Mouse (Mus musculus): Measurements from ENCODE around the gene Hist1h4k. TPM values are rescaled to one million over a fixed set of nuclear protein-coding genes. Genes with fewer than 3 reads are reported as not detected.
A peak's percentile ranks its signal among the peaks of the same experiment; 100 is the strongest.
"Not testable (repeated sequence)": the region's sequence is repeated elsewhere in the genome, so short reads cannot be mapped to it uniquely, and the experiment has no call there.

Gene Hist1h4k
- 100 to 1,000 TPM; 294 to 349 (median 343) TPM for total RNA-seq (2022)

DNA sequence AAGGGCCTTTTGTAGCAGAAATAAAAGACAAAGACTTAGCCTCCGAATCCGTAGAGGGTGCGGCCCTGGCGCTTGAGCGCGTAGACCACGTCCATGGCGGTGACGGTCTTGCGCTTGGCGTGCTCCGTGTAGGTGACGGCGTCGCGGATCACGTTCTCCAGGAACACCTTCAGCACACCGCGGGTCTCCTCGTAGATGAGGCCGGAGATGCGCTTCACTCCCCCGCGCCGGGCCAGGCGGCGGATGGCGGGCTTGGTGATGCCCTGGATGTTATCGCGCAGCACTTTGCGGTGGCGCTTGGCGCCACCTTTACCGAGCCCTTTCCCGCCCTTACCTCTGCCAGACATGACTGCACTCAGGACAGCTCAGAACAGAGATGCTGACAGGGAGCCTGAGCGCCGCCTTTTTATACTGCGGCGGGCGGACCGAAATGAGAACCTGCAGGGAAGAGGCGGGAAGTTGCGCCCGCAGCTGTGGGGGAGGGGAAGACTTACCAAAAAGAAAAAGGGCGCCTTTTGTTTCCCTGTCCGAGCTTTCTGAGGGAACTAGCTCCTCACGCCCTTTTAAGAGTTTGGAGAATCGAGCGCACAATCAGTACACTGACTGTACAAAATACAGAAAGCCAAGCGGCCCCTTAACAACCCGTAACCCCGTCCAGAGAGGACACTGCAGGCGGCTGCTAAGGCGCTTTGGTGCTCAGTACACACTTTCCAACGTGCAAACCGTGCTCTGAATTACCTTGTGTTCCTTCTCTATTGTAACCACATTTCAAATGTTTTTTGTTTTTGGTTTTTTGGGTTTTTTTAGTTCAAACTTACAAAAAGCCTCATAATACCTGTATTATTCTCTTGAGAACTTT is at the start of gene Hist1h4k:
Hist1h4k (minus strand) TSS at position 347 of the 859 bp plus-strand sequence.
- DNase-seq (ENCODE audit: low spot score in 2 of 2) = peak; percentile 90 to 95

DNA sequence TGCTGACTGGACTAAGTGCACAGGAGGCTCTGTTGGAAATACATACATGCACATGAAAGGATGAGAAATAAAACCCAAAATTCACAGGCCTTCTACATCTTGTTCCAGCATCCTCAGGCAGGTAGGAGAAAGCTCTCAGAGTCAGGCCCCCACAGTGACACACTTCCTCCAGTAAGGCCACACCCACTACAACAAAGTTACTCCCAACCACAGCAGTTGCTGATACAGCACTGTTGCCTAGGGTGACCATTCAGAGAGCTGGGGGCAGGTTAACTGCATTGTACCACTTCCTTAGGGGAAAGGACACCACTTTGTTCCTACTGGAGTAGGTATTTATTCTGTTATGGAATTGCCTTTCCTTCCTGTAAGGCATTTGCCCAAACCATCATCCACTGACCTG is 46.9 kb upstream of the Hist1h4k start:
- not testable (repeated sequence) for DNase-seq (ENCODE audit: low spot score in 2 of 2)

DNA sequence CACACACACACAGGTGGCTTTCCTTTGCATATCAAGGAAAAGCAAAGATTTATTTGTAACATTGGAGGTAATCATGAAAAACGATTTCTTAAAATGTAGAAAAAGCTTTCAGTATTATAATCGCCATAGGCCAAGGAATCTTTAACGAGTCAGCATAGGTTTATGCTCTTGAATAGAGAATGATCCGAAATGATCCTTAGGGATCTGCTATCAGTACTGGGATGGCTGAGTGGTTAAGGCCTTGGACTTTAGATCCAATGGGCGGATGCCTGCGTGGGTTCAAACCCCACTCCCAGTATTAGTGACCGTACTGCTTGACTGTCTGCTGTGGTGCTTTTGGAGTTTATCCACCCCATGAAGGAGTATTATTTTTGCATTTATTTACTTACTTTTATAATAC is 45.3 kb upstream of the Hist1h4k start:
- DNase-seq (ENCODE audit: low spot score in 2 of 2) = no peak

DNA sequence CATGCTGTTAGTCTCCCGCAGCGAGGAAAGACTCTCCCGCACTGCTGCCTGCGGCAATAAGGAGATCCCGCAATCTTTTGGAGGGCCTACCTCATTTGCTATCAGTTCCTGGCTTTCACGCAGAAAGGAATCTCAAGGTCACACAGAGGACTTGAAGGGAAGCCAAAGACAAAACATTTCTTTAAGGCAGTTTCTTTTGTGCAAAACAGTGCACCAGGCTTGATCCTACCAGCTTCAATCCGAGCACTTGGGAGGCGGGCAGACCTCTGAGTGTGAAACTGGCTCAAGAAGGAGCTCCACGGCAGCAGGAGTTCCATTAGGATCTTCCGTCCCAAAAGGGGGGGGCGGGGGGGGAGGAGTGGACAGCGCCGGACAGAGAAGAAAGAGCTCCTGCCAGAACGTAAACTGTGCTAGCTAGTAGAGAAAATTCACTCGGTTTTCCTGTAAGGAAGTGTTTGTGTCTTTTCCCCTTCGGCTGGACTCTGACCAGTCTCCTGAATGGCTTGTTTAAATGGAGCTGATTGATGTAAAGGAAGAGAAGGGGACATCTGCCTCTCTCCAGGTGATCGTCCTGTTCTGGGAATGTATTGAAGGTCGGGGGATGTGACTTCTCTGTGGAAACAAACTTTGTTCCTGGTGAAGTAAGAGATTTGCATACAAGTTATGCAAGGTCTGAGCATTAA is 40.4 kb upstream of the Hist1h4k start:
- DNase-seq (ENCODE audit: low spot score in 2 of 2) = no peak

DNA sequence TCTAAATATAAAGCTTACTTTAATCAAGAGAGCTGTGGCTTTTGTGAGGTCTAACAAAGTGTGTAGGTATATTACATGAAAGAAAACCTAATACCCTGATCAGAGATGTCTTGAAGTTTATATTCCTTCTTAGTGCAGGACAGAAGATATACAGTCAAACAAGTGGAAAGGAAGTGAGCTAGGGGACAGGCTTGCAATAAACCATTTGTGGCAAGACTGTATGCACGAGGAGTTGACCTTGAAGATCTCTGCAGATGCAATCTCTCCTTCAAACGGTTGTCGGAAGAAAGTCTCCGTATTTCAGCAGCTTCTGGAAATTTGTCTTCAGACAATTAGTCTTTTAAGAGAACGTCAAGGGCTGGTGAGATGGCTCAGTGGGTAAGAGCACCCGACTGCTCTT is 39.6 kb upstream of the Hist1h4k start:
- no peak for DNase-seq (ENCODE audit: low spot score in 2 of 2)

DNA sequence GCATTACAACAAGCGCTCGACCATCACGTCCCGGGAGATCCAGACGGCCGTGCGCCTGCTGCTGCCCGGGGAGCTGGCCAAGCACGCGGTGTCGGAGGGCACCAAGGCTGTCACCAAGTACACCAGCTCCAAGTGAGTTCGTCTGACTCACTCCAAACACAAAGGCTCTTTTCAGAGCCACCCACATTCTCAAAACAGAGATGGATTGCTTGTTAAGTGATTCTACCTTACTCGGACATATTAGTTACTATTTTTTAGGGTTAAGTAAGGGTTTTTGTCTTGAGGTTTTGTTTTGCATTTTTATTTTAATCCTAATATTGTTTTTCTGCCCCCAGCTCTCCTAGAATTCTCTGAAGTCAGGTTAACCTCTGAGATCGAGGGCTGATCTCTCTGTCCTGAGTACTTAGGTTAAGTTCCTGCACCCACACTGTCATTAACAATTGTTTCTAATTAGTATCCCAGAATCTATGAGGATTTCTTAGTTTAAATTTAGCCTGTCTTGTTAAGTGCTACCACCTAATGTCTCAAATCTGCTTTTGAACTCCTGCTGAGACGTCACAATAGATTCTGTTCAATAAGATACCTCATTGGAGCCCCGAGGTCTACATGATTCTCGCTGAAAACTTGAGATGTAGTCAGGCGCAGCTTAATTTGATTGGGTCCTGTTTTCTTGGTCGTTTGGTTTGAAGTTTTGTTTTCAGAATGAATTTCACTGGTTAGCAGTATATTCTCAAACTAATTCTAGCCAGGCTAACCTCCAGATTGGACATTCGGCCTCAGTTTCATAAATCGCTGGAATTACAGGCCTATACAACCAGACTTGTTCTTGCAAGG is 37.7 kb upstream of the Hist1h4k start:
- DNase-seq (ENCODE audit: low spot score in 2 of 2) = no peak

DNA sequence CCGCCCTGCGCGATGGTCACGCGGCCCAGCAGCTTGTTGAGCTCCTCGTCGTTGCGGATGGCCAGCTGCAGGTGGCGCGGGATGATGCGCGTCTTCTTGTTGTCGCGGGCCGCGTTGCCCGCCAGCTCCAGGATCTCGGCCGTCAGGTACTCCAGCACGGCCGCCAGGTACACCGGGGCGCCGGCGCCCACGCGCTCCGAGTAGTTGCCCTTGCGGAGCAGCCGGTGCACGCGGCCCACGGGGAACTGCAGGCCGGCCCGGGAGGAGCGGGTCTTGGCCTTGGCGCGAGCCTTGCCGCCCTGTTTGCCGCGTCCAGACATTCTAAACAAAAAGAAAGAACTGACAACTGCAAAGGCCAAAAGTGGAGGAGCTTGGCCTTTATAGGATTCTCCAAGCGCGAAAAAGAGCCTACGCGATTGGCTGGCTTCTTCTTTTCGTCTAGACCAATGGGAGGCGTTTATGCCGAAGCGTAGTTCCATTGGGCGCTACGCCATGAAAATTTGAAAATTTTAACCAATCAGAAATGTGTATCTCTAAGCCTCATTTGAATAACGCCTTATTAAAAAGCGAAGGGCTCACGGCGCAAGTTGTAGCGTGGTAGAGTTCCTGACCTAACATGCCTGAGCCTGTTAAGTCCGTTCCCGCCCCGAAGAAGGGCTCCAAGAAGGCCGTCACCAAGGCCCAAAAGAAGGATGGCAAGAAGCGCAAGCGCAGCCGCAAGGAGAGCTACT is 36.8 kb upstream of the Hist1h4k start, which contains the start of the genes Hist1h2an and Hist1h2bp:
Hist1h2an (minus strand) TSS at position 320 of the 731 bp plus-strand sequence.
Hist1h2bp (plus strand) TSS at position 563 of the 731 bp plus-strand sequence.
- peak; percentile 72 to 91 for DNase-seq (ENCODE audit: low spot score in 2 of 2)

DNA sequence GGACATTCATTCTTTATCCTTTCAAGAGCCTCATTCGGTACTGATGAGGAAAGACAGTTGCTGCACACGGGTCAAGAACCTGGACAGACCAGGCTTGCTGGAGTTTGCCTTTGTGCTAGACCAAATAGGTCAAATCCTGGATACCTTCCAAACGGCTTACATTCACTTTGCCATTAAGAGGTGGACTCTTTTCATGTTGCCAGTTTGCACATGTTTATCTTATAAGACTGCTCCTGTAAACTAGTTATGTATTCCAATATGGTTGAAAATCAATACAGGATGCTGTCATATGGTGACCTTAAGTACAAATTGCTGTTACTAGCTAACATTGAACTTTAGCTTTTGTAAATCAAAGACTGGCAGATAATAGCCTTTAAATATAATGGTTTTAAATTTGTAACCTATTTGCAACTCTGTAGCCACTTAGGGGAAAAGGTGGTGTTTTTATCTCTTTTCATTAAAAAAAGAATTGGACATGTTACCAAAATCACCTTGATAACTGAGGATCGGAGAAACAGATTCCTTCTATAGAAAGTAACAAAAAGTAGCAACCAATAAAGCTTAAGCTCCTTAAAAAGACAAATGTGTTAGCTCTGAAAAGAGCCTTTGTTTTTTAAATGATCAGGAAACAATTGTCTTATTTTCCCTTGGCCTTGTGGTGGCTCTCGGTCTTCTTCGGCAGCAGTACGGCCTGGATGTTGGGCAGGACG is 36.0 kb upstream of the Hist1h4k start:
- no peak for DNase-seq (ENCODE audit: low spot score in 2 of 2)

DNA sequence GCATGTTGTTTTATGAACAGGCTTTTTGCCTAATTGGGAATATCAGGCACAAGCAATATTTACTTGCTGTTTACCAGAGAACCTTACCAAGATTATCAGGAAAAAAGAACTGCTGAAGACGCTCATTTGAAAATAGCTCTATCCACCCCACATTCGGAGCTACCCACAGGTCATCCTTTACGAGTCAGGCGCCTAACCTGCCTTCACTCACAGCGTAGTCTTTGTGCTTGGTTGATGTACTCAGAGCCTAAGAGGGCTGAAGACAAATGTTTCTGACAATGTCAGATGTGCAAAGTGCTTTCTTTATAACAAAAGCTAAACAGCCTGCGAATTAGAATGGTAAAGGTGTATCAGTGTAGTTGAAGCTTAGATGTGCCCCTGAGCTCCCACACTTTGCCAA is 34.0 kb upstream of the Hist1h4k start:
- DNase-seq (ENCODE audit: low spot score in 2 of 2) = no peak

DNA sequence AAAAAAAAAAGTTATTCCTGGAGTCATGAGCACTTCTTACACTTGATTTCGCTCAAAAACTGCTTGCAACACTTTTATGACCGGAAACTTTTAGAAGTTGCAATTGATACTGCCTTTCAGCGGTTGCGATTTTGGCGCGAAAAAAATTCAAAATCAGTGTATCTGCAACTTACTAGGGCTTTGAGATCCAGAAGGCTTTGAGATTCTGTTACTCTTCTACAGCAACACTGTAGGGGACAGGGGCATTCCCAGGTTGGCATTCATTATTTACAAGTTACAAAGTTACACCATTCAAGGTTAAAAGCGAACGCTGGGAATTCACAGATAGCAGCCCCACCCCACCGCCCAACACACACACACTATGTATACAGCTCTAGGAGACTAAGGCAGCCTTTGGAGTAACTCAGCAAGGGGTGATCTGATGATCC is 33.4 kb upstream of the Hist1h4k start:
- no peak for DNase-seq (ENCODE audit: low spot score in 2 of 2)

DNA sequence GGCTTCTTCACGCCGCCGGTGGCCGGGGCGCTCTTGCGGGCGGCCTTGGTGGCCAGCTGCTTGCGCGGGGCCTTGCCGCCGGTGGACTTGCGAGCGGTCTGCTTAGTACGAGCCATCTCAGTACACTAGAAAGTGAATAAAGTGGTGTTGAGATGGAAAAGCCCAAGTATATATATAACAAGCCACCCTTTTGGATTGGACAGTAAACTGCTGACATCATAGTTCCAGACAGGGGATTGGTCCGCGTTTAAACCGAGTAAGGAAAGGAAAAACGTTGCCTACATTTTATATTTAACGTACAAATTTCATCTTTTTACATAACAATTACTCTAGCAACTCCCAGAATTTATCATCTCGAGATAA is 32.9 kb upstream of the Hist1h4k start, which contains the start of gene Hist1h3i:
Hist1h3i (minus strand) TSS at position 116 of the 363 bp plus-strand sequence.
- peak; percentile 19 to 52 for DNase-seq (ENCODE audit: low spot score in 2 of 2)

DNA sequence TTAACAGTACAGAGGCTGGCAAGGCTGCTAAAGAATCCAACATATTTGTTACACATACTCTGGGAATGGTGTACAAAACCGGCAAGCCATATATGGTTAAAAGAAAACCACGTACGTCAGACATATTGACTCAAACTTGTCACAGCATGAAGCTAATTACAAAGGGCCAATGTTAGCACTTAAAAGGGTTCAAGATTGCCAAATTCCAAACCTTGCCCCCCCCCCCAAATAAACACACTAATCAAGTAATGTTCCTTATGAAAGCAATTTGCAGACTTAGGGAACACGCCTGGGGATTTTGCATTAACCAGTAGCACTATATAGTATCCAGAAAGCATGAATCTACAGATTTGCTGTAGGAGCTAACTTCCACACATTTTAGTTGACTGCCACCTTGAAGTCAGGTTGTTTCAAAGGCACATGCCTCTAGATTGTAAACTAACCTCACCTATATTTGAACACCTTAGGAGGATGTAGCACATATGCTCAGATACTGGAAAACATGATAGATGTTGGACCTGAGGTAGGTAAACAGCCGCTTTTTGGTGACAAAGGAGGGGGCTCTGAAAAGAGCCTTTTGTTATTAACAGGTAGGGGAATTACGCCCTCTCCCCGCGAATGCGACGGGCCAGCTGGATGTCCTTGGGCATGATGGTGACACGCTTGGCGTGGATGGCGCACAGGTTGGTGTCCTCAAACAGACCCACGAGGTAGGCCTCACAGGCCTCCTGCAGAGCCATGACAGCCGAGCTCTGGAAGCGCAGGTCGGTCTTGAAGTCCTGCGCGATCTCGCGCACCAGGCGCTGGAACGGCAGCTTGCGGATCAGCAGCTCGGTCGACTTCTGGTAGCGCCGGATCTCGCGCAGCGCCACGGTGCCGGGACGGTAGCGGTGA is 32.3 kb upstream of the Hist1h4k start:
- DNase-seq (ENCODE audit: low spot score in 2 of 2) = peak in 1 of 2 experiments; percentile 27

DNA sequence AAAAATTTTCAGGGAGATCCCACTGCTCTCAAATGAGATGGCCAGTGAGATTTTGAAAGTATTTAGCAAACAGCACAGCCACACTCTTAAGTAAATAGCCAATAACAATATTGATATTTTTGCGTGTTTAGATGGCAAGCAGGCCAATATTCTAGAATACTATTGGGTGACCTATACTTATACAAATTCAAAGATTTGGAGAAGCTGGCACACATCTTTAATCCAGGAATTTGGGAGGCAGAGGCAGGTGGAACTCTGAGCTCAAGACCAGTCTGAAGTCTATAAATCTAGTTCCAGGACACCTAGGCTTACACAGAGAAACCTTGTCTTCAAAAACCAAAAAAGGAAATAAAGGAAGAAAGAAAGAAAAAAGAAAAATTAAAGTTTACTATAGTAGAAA is 31.3 kb upstream of the Hist1h4k start:
- DNase-seq (ENCODE audit: low spot score in 2 of 2) = no peak

DNA sequence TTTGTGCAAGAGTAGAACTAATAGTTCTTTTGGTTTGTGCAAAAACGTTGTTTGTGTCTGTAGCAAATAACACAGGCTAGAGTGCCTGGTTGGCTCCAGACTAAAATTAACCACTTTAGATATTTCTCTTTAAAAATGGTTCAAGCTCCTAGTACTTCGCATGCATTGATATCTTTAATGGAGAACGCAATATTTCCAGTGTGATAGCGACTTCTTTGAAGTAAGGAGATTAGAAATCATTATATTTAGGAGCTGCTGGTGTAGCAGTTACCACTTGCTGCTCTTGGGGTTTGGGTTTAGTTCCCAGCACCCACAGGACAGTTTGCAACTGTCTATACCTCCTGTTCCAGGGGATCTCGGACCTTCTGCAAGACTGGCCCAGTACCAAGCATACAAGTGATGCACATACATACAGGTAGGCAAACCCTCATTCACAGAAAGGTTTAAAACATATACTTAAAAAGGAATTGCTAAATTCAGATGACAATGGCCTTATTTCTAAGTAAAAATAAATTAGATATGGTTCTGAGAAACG is 30.8 kb upstream of the Hist1h4k start:
- DNase-seq (ENCODE audit: low spot score in 2 of 2) = no peak

DNA sequence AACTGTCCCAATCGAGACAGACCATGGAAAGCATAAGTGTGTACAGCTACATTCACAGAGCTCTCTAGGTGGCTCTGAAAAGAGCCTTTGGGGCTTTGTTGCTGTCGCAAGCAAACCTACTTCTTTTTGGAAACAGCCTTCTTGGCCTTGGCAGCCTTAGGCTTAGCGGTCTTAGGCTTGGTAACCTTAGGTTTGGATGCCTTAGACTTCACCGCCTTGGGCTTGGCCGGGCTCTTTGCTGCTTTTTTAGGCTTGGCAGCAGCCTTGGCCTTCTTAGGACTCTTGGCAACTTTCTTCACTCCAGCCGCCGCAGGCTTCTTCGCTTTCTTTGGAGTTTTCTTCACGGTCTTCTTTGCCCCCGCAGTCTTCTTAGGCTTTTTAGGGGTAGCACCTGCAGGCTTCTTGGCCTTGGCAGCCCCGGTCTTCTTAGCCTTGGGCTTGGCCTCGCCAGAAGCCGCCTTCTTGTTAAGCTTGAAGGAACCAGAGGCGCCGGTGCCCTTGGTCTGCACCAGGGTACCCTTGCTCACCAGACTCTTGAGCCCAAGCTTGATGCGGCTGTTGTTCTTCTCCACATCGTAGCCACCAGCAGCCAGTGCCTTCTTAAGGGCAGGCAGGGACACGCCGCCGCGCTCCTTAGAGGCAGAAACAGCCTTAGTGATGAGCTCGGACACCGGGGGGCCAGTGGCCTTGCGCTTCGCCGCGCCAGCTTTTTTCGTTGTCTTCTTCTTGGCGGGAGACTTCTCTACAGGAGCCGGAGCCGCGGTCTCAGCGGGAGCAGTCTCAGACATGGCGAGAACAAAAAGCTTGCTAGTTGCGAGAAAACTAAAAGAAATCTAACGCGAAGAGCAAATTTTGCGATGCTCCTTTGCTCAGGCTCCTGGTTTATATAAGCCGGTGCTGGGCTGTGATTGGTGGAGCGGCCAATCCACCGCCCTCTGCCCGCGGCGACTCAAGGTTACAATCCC is 29.7 kb upstream of the Hist1h4k start, which contains the start of gene Hist1h1b:
Hist1h1b (minus strand) TSS at position 859 of the 965 bp plus-strand sequence.
- DNase-seq (ENCODE audit: low spot score in 2 of 2) = peak; percentile 30 to 32

DNA sequence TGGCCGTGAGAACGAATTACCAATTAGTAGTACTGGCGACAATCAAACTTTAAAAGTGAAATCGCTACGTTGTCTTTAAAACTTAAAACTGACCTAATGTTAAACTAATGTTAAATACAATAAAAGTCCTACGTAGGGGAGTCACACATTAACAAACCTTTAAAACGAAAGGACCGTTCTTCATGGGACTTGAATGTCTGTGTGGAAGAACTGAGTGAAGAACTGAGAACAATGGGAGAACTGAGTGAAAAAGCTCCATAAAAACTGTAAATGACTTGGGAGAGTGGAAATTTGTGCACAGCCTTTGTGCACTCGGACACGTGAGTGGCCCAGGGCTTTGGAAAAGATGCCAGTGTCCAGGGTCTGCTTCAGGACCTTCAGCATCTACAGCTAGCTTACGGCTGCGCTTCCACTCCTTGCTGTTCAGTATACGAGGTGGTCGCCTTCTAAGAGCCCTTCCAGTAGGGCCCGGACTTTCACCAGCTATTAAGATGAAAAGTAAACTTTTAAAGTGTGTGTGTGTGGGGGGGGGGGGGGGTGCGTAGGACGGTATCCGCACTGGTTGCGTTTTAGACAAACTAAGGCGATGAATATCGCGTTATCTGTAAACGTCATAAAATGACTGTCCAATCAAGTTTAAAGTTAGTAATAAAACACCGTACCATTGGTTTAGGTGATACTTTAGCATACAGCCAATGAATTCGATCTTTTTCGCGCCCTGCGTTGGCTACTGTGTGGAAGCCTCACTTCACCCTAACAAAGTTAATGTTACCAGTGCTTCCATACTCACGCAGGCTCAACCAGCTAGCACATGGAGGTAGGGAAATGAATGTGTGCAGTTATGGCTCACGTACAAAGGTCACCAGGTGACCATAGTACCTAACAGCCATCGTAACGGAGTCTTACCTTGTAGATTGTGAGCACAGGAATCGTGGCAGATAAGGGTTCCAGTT is 28.8 kb upstream of the Hist1h4k start:
- peak; percentile 49 to 58 for DNase-seq (ENCODE audit: low spot score in 2 of 2)
